Mouse (Mus musculus) lung, postnatal 36 days (tissue): ENCODE results near the gene Sntg2.

Experiments
- DNase-seq: peaks from one replicate; pipeline ENCODE4 v3.0.0; 2022; ENCODE audit warnings: mixed read lengths

The Sntg2 gene

DNA sequence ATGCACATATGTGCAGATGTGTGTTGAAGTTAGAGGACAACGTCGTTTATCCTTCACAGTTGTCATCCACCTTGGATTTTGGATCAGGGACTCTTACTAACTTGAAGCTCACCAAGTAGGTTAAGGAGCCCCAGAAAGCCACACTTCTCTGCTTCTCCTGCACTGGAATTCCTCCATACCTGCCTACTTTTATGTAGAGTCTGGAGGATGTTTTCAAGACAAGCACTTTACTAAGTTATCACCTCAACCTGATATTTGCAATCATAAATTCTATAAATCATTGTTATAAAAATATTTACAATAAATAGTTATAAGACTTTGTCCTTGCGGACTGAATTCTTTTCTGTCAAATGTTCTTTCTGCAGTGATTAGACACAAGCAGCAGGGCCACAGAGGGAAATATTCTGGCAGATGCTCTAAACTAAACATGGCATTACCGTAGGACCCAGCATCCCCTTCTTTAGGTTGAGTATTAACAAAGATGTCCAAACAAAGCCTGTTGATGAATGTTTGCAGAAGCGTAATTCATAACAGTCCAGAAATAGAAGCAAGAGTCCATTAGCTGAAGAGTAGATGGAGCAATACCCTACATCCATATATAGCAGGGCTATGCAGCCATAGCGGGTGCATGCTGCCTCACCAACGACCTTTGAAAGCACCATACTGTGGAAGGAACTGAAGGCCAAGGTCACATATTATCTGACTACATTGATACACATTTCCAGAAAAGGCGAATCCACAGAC is 100.8 kb downstream of the Sntg2 start:
- no peak for DNase-seq

GRCm38 (mm10) chr12:30264206-30264605 is 109.0 kb downstream of the Sntg2 start:
- DNase-seq, result no peak

- no peak for DNase-seq
Measured at GRCm38 (mm10) chr12:30261187-30261586, 112.0 kb downstream of the Sntg2 start.

GRCm38 (mm10) chr12:30258641-30259040 is 114.5 kb downstream of the Sntg2 start:
- no peak for DNase-seq

DNA sequence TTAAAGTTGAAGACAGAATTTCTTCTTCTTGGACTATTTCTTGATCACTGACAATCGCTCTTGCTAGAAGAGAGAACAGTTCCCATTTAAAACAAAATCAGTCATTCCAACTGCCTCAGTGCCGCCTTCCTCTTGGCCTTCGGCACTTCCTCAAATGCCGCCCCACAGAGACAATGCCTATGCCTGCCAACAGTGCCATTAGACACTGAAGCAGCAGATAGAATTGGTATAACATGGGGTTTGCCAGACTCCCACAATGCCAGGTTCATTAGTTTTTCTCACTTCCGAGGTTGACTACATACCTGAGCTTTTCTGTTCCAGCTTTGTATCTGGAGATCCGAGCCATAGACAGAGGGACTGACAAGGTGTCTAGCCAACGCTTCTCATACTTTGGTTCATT is 115.5 kb downstream of the Sntg2 start:
- DNase-seq, result no peak

GRCm38 (mm10) chr12:30256207-30256606 is 117.0 kb downstream of the Sntg2 start:
- DNase-seq, result no peak

DNA sequence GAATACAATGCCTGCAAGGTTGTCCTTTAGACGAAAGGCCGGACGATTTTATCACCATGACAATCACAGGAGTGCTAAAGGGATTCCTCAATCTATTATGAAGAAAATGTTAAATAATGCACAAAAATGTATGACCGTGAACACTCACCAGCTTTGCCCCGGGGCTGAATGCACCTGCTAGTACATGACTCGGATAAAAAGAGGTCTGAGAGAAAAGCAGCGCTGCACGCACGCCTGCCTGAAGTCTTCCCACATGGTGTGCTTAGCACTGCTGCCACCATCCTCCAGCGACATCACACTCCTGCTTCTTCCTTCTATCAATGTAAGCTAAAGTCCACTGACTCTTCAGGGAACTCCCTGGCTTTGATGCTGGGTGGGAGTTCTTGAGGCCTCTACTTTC is 118.6 kb downstream of the Sntg2 start:
- DNase-seq, result no peak

DNA sequence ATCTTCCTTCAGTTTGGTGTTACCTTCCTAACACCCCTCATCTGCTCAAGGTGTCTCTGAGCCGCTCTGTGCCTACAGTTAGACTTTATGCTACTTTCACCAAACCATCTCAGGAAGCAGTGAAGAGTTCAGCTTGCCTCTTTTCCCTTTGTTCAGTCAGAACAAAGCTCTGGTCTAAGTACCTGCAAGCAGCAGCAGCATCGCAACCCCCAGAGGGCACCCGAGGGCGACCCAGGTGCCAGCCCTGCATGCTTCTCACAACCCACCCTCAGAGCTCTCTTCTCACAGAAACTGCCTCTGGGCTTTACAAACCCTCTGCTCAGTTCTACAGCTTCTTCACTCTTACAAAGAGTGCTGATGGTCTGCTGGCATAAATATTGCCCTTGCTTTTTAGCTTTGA is 120.8 kb downstream of the Sntg2 start:
- no peak for DNase-seq

DNA sequence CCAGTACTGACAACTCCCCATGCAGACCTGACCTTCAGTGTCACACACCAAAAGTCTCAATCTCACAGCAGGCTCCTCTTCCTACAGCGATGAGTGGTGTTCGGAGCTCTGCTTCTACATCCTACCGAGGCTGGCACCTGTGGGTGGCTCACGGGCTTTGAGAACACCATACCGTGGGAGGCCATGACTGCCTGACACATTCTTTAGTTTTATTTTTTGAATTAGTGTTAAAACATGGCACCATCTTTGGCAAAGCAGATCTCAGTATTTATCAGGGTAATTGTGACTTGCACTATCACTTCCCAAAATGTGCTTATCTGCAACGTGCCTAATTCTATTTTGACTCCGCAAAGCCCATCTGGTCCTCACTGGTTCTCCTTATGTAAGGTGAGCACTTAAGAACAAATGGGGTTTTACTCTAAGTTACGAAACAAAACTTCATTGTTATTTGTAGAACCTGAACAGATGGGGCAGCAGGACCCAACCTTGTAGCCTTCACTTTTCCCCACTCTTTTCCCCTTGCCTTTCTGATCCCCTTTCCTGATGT is 121.8 kb downstream of the Sntg2 start:
- DNase-seq, result no peak

- DNase-seq, result no peak
Measured at GRCm38 (mm10) chr12:30249068-30249467, 124.1 kb downstream of the Sntg2 start.

DNA sequence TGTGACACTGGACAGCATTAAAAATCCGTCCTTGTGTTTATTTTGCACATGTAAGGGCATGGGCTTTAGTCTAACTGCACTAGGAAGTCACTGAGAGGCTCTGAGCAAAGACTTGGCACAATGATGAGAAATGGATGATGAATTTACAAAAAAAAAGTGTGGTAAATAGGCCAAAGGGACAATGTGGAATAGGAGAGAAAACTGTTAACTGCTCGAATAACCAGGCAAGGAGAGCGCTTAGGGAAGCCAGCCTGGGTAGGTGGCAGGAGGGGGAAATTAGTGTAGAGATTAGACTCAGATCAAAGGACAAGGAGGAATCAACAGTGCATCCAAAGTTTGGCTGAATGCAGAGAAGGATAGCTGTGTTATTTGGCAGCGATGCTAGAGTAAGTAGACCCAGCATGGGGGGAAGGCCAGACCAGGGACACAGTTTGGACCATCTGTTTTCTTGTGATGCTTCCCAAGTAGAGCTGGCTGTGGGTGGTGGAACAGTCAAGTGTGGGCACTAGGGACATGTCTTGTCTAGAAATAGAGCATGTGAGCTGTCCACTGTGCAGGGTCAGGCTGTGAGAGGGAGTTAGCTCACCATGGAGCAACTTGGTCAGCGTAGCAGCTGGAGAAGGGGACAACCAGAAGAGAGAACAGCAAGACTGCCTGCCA is 126.8 kb downstream of the Sntg2 start:
- DNase-seq, result no peak

- no peak for DNase-seq
Measured at GRCm38 (mm10) chr12:30244194-30244593, 129.0 kb downstream of the Sntg2 start.

- no peak for DNase-seq
Measured at GRCm38 (mm10) chr12:30240891-30241290, 132.3 kb downstream of the Sntg2 start.

DNA sequence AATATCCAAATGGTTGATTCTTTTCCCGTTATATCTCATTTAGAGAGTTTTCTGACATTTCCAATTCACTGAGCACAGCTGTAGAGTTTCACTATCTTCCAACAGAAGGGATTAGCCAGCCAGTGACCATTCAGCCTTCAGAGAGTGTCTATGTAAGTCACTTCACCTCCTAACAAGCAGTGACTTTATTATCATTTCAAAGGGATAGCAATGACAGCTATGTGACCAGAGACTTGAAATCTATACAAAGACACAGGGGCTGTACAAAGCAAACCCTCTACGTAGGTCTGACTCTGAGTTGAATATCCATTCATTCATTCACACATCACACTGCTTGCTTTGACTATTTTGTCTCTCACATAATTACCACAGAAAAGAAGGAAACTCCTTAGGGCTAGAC is 138.2 kb downstream of the Sntg2 start:
- DNase-seq, result no peak

GRCm38 (mm10) chr12:30228004-30228403 is 145.2 kb downstream of the Sntg2 start:
- no peak for DNase-seq

DNA sequence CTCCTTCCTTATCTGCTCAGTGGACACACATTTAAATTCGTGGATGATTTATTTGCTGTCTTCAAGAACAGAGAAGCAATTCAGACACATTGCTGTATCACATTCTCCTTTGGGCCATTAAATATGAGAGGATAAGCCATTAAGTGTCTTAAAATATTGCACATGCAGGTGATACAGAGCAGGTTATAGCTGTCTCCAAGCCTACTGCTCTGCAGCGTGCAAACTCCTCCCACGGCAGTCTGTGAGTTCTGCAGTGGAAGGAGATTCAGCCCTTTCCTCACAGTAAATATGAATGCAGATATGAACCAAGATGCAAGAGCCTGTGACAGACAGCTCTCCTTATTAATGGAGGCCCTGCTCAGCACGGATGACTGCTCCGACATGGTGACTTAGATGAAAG is 146.9 kb downstream of the Sntg2 start:
- DNase-seq, result no peak

GRCm38 (mm10) chr12:30216762-30217441 is 156.3 kb downstream of the Sntg2 start:
- no peak for DNase-seq

- DNase-seq, result no peak
Measured at GRCm38 (mm10) chr12:30214761-30215160, 158.4 kb downstream of the Sntg2 start.

GRCm38 (mm10) chr12:30210388-30210787 is 162.8 kb downstream of the Sntg2 start:
- DNase-seq, result no peak

DNA sequence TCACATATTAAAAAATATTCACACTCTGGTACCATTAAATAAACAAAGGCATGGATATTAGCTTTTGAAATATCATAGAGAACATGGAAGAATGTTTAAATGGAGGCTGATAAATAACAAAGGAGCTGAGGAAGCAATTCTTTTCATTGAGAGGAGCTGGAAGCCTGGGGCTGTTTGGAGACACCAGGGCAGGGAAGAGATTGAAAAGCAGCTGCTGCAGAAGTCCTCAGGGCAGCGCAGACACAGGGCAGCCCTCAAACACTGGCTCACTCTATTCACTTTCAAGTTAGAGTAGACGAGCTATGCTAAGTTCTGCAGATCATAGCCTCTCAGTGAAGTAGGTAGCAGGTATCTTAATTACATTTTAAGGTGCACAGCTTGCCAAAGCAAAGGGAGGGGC is 164.6 kb downstream of the Sntg2 start:
- no peak for DNase-seq

GRCm38 (mm10) chr12:30208087-30208486 is 165.1 kb downstream of the Sntg2 start:
- no peak for DNase-seq

DNA sequence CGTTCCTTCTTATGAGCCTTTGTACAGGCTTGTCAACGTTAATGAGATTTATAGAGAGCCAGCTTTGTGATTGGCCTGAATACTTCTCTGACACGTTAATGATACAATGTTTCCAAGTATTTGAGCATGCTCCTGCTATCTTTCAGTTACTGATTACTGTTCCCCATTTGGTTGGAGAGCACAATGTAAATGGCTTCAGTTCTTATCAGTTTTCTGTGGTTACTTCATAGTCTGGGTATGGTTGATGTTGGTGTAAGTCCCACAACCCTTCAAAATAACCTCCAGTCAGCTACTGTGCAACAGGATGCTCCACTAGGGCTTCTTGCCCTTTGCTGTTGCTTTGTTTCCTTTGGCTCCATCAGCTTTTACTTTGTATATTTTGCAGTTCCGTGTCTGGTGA is 168.7 kb downstream of the Sntg2 start:
- no peak for DNase-seq

DNA sequence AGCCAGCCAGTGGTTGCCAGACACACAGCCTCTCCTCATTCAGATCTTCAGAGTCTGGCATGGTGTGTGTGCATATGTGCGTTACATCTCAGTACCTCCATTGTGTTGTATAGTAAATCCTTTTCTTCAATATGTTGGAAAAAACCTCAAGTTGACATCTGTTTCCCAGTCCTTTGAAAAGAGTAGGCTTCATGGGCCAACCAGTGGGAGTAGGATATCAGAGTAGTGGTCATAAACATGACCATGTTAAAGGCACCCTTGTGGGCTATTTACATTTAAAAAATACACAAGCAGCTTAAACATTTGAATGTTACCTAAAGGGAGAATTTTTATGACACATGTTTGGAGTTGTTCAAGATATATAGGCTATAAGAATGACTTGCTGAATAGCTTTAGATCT is 170.4 kb downstream of the Sntg2 start:
- DNase-seq, result no peak

DNA sequence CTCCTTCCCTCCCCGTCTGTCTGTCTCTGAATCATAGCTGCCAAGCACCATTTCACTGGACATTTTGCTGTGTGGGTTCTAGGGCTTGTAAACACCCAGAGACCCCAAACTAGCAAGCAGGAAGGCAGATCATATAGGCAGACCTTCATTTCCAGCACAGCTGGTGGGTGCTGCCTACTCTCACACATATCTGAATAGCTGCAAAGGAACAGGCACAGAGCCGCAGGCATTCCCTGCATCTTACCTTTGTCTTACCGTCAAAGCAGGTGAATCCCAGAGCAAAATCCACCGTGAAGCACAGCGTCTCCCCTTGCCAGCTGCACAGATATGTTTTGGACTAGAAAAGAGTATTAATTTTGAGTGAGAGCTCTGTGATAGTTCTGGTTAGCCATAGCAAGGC is 172.1 kb downstream of the Sntg2 start:
- no peak for DNase-seq
